Mouse (Mus musculus) cerebellum, adult 11-12 months (tissue): ENCODE measurements around the gene Ppa2.
A peak's percentile ranks its signal among the peaks of the same experiment; 100 is the strongest.

Experiments used
- DNase-seq: peaks from one replicate; pipeline ENCODE4 v3.0.0; 2022

The Ppa2 gene

DNA sequence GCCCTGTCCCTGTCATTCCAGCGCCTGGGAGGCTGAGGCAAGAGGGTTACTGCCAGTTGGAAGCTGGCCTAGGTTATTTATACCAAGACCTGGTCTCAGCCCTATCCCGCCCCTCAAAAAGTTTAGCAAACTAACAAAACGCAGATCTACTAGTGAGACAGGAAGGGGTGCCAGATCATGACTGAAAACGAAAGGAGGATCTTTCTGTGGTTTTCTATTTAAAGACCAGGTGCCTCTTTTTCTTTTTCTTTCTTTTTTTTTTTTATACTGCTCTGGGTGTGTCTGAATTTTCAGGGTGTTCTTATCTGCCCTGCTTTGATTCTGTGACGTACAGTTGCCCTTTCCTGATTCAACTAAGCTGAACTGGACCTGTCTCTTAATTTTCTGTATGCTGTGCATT lies 22.4 kb downstream of the Ppa2 start:
- DNase-seq = no peak

DNA sequence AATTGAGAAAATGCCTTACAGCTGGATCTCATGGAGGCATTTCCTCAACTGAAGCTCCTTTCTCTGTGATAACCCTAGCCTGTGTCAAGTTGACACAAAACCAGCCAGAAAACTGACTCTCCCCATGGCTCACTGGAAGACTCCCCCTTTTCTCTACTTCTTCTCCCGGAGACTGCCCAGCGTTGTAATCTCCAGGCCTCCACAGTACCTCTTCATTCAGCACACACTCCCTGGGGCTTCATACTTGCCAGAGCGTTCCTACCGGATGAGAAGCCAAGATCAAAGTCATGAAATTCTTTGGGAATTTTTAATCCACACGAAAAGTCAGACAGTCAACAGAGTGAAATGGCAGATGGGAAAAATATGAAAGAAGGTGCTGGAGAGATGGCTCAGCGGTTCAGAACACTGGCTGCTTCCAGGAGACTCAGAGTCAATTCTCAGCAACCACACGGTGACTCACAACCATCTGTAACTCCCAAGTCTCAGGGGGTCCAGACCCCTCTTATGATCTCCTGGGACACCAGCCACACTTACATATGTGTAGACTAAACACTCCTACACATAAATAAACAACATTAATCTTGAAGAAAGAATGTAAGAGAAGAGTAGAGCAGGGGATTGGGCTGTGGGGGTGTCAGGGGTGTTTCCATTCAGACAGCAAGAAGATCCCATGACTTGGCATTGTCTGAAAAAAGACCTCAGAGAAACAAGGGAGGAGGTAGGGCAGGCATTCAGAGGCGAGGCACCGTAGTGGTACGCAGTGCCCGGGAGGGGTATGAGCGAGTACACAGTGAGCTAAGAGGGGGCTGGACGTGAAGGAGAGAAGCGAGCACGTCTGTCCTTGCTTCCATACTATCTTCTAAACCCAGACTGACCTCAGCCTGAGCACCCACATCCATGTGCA lies 23.6 kb downstream of the Ppa2 start:
- no peak for DNase-seq

DNA sequence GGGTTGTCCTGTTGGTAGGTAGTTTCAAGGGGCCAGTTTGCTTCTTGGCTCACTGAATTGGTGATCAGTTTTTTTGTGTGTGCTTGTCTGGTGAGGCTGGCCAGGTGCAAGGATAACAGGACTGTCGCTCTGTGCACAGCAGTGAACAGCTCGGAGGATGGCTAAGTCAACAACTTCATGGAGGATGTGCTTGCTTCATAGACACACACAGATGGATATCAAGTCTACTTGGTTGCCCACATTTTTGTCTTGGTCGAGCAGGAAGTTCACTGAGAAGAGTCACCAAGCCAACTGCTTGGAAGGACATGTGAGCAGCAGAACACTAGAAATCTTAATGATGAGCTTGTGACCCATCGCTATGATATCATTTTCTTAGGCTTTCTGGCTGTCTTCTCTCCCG lies 24.8 kb downstream of the Ppa2 start:
- DNase-seq = no peak

DNA sequence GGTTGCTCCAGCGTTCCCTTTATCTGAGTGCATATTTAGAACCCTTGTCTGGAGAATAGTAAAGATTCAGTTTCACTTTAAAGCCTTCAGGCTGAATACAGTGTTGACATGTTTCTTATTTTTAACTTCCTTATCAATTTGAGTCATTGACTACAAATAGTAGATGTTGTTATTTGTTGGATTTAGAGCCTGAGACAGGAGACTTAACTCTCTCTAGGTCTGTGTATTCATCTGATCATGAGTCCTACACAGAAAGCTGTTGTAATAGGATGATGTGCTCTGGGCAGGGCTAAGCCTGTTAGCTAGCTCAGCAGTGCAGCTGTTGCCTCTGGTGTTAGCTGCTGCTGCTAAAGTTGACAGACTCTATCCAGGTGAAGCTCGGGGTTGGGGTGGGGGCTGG lies 25.3 kb downstream of the Ppa2 start:
- DNase-seq = no peak

DNA sequence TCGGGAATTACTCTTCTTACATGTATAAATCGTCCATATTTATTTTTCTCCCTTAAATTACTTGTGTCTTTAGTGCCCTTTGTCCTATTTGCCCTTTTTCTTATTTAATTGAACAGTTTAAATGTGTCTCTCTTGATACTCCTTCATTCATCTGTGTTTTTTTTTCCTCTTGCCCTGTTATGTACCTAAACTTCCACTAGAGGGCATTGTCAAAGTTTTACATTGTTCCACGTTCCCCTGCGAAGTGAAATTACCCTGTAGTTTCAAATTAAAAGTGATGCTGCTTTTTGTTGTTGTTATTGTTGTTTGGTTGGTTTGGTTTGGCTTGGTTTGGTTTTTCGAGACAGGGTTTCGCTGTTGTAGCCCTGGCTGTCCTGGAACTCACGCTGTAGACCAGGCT lies 26.5 kb downstream of the Ppa2 start:
- no peak for DNase-seq

DNA sequence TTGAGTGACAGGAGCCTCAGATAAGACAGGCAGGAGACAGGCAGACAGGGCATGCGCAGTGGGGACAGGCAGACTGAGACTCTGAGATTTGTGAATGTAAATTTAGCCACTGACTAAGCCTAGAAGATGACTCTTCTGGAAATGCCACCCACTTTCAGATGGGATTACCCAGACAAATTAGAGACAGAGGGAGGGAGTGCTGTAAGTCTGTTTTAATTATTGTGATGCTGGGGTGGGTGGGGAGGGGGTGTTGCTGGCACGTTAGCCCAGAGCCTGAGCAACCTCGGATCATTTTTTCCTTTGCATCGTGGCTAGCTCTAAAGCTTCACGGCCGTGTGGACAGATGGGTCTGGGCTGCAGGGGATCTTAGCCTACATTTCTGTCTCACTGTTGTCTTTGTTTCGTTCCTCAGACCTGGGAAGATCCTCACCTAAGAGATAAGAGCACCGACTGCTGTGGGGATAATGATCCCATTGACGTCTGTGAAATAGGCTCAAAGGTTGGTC lies 29.0 kb downstream of the Ppa2 start:
- DNase-seq = no peak

DNA sequence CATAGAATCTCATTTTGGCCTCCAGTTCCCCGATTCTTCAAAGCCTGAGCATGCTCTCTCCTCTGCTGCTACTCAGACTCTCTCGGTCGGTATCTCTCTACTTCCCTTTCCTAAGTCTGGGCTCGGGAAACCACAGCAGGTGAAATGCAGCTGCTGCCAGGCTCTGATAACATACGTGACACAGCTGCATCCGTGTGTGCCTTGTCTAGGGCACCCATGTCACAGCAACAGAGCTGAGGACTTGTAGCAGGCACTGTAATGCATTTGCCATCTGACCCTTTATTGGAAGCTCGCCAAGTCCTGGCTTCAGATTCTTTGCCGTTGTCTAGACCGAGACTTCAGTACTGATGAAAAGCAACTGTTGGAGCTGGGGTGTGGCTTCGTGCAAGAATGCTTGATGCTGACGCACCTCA lies 29.5 kb downstream of the Ppa2 start:
- DNase-seq = peak; percentile 20

DNA sequence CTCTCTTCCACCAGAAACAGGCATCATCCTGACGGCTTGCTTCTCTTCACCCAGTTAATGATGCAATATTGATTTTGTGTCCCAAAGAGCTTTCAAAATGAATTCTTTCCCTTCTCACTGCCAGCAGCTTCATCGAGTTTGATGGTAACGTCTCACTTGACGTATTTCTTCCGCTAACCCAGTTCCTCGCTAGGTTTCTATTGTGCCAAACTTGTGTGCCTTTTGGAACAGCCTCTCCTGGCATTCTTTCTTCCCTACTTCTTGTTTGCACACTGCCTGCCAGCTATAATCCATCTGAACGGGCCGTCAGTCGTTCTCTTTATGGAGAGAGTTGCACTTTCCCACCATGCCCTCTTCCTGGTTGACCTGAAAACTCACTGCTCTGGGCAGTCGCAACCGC lies 31.2 kb downstream of the Ppa2 start:
- DNase-seq = no peak

DNA sequence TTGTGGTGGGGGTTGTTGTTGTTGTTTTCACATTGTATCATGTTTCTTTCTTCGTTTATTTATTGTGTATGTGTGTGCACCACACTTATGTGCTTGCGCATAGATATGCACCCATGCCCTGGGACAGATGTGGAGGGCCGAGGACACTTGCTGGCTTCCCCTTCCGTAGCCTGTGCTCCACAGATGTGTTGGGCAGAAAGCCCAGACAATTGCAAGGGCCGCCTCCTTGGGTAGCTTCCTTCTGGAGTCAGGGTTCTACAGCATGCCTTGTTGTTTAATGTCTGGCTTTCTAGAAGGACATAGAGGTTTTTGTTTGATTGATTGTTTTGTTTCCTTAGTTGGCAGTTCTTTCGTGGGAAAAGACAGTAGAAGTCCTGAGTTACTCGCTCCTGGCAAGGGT lies 37.6 kb downstream of the Ppa2 start:
- DNase-seq = no peak

DNA sequence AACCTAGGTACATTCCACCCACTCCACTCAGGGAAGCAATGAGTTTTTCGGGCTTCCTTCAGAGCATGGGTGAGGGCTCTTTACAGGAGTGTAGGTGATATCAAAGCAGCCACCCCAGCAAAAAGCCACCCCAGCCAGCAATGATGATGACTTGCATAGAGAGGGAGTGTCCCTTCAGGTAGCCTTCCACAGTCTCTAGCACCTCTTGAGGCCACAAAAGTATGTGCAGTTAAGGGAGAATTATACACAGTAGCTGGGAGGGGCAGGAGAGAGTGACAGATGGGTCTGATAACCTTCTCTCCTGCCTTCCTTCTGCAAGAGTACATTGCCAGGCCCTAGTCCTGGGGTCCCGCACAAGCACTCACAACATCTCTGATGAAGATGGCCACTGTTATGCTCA lies 38.9 kb downstream of the Ppa2 start:
- no peak for DNase-seq

DNA sequence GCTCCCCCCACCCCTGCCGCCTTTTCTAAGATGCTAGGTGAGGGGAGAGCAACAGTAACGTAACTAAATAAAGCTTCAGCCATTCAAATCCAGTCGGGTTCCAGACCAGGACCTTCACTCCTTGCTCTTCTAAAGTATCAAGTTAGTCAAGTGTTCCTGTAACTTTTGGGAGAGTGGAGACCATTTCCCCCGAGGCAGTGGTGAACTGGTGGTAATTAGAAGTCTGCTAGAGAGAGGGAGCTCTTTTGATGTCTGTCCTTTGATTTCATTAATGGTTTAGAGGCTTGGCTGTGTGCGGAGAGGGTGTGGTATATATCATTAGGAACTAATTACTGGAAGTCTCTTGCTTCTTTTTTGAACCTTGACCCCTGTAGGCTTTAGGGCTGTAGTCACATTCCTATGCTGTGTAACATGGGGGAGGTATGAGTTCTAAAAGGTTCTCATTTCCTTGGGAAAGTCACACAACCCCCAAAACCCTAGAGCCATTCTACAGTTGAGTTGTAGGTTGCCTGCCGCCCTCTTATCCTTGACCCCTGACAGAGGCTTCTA lies 47.6 kb downstream of the Ppa2 start:
- DNase-seq = no peak

DNA sequence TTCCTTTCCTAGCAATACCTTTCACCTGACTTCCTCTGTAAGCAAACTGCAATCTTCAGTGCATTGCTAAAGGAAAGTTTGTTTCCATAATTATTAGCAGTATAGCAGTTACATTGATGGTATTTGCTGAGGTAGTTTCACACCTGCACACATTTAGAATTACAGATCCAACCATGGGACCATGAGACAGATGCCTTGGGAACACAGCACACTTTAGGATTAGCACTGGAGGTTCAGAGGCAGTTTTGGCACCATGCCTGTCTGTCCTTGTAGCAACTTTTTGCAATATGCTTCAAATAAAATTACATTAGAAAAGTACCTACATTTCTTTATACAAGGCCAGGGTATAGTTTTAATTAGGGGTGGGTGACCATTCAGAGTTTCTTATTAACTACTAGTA lies 48.1 kb downstream of the Ppa2 start:
- no peak for DNase-seq

DNA sequence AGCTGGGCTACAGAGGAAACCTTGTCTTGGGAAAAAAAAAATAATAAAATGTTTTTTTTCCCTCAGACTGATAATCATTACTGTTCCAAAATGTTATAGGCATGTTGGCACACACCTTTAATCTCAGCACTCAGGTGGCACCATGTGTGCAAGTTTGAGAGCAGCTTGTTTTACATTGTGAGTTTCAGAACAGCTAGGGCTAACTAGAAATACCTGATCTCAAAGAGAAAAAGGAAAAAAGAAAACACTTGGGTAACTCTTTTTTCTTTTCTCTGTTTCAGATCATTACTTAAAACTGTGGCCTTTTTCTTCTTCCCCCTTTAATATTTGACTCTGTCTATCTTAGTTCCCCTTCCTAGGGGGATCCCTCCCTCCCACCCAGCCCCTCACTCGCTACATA lies 51.5 kb downstream of the Ppa2 start:
- DNase-seq = no peak

DNA sequence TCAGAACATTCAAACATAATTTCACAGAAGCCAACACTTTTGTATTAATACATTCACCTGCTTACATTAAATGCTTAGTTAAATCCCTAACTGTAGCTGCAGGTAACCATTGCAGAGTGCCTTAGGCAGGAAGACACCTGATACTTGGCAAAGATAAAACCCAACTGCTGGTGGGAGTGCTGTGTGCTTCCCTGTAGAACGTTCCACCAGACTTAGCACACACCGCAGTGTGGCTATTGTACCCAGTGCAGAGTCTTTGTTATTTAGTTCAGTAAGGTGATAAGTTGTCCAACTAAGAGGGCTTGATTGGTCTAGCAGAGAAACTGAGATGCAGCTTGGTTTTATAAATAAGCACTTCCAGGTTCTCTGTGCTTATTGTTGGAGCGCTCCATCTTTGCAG lies 54.2 kb downstream of the Ppa2 start:
- no peak for DNase-seq

DNA sequence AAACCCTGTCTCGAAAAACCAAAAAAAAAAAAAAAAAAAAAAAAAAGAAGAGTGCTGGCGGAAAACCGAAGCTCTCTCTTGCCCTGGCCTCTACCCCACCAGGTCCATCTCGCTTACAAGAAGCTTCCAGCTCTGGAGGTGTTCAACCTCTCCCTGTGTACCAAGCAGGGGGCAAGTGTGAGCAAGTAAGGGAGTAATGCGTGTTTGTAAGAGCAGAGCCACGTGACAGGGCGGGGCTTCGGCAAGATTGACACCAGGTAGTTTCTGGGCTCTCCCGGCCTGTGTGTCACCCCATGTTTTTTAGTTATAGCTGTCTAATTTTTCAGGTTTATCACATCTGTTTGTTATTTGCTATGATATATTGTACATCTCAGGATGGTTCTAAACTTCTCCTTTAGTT lies 56.2 kb downstream of the Ppa2 start:
- no peak for DNase-seq

DNA sequence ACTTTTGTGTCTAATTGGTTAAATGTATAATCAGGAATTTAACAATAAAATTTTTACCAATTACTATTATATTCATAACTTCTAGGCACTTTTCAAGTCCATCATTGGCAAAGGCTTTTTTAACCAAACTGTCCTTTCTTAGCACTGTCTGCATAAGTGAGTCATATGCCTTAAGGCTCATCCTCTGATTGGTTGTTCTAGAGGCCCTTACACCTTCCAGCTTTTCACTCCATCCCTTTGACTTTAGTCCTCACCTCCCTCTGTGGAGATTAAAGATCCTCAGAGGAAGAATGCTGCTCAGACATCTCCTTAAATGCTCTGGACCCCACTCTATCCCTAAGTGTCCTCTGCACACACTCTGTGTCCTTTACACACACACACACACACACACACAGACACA lies 68.3 kb downstream of the Ppa2 start:
- DNase-seq = no peak

DNA sequence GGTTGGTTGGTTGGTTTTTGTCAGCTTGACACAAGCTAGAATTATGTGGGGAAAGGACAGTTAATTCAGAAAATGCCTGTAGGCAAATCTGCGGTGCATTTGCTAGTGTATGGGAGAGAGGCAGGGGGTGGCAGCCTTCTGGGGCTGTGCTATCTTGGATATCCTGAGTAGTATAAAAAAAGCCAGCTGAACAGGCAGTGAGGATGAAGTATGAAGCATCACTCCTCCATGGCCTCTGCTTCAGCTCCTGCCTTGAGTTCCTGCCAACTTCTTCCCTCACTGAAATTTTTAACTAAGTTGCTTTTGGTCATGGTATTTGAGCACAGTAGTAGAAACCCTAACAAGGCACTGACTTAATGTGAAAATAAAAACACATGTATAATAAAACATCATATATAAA lies 70.1 kb downstream of the Ppa2 start:
- DNase-seq = no peak

DNA sequence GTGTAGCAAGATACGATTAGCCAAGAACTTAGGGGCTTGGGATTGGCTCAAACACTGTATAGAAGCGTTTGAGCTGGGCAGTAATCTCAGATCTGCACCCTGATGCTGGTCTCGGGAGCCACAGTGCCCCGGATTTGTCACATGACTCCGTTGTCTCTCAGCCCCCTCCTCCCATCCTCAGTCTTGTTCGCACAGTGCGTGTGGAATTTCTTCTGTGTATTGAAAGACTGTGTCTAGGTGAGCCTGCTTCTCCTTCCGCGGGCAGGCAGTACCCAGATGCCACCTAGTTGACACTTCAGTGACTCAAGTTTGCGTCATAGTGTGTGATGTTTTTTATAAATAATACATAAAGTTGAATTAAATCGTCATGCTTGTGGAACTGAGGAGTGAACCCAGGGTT lies 71.6 kb downstream of the Ppa2 start:
- no peak for DNase-seq

DNA sequence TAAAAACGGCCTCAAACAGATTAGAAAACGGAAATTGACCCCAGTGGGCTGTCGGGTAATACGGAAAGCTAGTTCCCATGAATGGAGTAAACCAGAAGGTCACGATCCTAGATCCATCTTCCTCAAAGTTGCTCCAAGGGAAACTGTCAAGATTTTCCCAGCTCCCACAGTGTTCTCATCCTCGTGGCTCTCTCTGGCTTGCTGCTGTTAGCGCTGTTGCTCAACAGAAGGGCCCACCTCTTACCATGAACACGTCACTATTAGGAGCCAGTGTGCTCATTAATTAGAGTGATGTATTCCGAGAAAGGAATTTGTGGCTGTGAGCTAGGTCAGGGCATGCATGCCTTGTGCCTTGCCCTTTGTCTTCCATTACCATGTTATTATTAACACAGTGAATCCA lies 72.2 kb downstream of the Ppa2 start:
- DNase-seq = no peak

DNA sequence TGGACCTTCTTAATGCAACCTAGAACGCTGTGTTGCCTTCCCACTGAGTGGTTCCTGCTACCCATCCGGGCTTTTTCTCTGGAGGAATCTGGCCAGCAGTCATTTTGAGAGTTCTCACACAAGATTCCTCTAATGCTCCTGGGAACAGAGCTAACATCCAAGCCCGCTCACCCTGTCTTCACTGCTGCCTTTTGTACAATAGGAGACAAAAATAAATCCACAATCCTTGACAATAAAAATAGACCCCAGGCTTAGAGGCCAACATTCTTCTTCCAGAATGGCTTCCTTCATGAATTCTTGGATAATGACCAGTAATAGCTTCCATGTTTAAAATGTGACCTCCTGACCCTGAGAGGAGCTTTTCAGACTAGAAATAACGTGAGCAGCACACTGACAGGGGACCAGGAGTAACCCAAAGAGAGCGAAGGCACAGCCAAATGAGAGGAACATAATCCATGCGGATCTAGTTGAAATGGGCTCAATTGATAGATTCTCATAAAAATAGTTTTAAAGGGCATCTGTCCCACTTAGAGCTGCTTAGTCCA lies 74.3 kb downstream of the Ppa2 start:
- no peak for DNase-seq

DNA sequence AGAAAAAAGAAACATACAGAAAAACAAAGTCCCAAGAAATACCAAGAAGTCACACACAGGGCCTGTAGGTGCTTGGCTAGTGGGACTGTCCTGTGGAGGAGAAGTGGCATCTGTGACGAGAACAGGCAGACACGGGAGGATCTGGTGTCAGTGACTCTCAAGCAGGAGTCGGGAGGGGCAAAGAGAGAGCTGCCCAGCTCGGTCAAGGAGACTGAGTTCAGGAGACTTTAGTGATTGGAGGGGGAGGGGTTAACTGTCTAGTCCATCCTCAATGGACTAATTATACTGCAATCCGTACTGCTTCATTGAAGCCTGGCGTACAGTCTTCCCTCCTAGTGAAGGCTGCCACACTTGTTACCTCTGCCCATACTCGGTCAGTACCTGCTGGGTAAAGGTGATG lies 77.4 kb downstream of the Ppa2 start:
- no peak for DNase-seq

DNA sequence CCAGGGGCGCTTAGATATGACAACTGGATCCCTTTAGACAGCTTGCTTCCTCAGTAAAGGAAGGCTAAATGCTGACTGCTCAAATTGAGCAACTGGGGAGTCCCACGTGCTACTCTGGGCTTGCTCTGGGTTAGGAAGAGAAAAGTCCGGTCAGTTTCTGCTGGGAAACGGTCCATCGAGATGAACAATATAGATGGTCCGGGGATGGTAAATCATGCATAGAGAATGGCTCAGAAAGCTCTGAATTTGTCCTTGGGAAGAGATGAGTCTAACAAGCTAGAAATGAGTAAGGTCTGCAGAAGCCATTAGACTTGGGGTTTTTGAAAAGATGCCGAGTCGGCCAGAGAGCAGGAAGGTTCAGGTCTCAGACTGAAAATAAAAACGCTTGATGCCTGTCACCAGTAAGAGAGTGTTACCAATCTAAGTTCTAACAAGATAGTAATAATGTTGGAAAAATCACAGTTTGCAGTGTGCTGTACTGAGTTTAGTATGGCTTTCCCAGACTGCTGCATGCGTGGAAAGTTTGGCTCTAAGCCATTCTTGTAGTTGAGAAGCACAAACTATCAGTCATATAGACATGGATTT lies 80.0 kb downstream of the Ppa2 start:
- DNase-seq = no peak

DNA sequence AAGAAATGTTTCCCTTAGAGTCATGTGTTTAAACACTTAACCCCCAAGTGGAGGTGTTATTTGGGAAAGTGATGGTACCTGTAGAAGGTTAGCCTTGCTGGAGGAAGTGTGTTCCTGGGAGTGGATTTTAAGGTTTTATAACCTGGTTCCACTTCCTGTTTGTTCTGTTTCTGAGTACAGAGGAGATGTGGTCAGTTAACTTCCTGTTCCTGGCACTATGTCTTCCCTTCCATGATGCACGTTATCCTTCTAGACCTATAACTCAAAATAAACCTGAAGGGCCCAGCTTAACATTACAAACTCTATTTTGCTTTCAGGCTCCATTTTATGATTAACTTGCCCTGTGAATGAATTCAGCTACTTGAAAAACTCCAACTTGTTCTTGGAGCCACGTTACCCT lies 84.6 kb downstream of the Ppa2 start:
- no peak for DNase-seq

DNA sequence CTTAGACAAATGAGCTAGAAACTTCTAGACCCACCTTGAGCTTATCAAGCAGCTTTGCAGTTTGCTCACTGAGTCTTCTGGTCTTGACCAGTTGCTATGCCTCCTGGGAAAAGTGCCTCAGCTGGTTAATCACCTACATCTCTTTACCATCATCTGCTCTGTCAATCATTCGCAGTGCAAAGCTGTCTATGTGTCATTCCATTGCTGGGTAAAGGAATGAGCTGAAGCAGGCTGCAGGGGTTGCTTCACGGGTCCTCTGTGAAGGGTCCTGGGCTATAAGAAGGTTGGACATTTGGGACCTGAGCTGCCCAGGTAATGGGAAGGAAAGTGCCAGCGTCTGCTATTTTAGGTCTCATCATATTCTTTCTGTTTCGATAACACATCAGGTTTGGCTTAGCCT lies 93.9 kb downstream of the Ppa2 start:
- no peak for DNase-seq
